Mouse (Mus musculus) liver, embryonic 15.5 days (tissue): ENCODE measurements around the gene Bbc3. TPM values are rescaled to one million over a fixed set of nuclear protein-coding genes. Genes with fewer than 3 reads are reported as not detected.
"Not testable (repeated sequence)": the region's sequence is repeated elsewhere in the genome, so short reads cannot be mapped to it uniquely, and the experiment has no call there.

Source experiments
- ATAC-seq: fragments of 200-750 bp; cut with Nextera tagmentation; 2 replicates; pipeline ENCODE4 v1.8.0; 2017; ENCODE audit warnings: moderate number of reproducible peaks, mild to moderate bottlenecking, moderate library complexity; ENCODE audit not compliant: insufficient read depth
- H3K27ac ChIP-seq: fragments of 300-500 bp; sonication (generic); replicated peaks from 2 replicates; pipeline ENCODE4 v1.5.1; 2015; ENCODE audit warnings: mild to moderate bottlenecking, inconsistent platforms
- H3K27me3 ChIP-seq: fragments of 300-500 bp; sonication (generic); 2 replicates; pipeline ENCODE4 v1.6.1; 2015; ENCODE audit warnings: mild to moderate bottlenecking, inconsistent platforms
- H3K36me3 ChIP-seq: fragments of 300-500 bp; sonication (generic); replicated peaks from 2 replicates; pipeline ENCODE4 v1.6.1; 2015; ENCODE audit warnings: moderate library complexity, mild to moderate bottlenecking, inconsistent platforms
- H3K4me1 ChIP-seq: fragments of 300-500 bp; sonication (generic); replicated peaks from 2 replicates; pipeline ENCODE4 v1.6.1; 2015; ENCODE audit warnings: inconsistent platforms
- H3K4me2 ChIP-seq: fragments of 300-500 bp; sonication (generic); 2 replicates; pipeline ENCODE4 v1.6.1; 2015; ENCODE audit warnings: moderate library complexity, mild to moderate bottlenecking, inconsistent platforms
- H3K4me3 ChIP-seq: fragments of 300-500 bp; sonication (generic); replicated peaks from 2 replicates; pipeline ENCODE4 v1.5.1; 2015; ENCODE audit warnings: mild to moderate bottlenecking, inconsistent platforms
- H3K9ac ChIP-seq: fragments of 300-500 bp; sonication (generic); 2 replicates; pipeline ENCODE4 v1.6.1; 2015; ENCODE audit warnings: moderate library complexity, mild to moderate bottlenecking, inconsistent platforms
- H3K9me3 ChIP-seq: fragments of 300-500 bp; sonication (generic); replicated peaks from 2 replicates; pipeline ENCODE4 v1.6.1; 2016; ENCODE audit warnings: inconsistent platforms
- WGBS: fragments of 180-500 bp; shearing (Covaris S2); methylation state at CpG from one replicate; pipeline ENCODE4 v1.1.7; 2015; ENCODE audit warnings: mixed read lengths; ENCODE audit not compliant: insufficient replicate concordance; 5-methylcytosine and 5-hydroxymethylcytosine counted together
- polyA plus RNA-seq: library from polyadenylated mRNA; unstranded; fragments of >200 nt; fragmentation: Nextera tagmentation; extraction: Ambion mirVana; gene quantifications from 2 replicates; pipeline ENCODE4 v1.2.1, GENCODE M21; 2015

Bbc3 gene
- polyA plus RNA-seq, 1 experiment from 2014 or later: 4.1 TPM

DNA sequence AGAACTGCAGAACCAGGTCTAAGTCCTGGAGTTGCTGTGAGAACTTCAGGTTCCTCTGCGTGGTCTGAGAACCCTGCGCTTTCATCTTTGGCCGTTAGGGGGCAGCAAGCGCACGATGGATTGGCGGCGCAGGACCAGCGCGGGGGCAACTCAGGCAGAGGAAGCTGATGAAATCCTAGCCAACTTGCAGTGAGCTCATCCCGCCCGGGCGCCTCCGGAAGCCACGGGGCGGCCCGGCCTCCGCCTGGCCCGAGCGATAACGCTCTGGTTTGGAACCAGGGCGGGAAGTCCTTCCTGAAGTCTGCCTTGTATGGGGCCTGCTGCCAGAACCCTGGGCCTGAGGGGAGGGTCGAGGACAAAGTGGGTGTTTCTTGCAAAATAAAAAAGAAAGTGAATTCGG is 13.4 kb upstream of the Bbc3 start:
- Histone ChIP-seq H3K27me3 (peaks cover 24% of the 10 kb centered on the region), H3K4me2 (peak overlapping the region; percentile 96), H3K4me1 (peaks cover 48% of the 10 kb centered on the region), H3K9me3 (no peaks in the 10 kb centered on the region), H3K36me3 (no peaks in the 10 kb centered on the region), H3K4me3 (peak overlapping the region; percentile 63), H3K9ac (peak overlapping the region; percentile 62), H3K27ac (peak overlapping the region; percentile 99)
- WGBS: under 1% methylated on average over 23 of the region's 23 CpGs
- ATAC-seq: peak; percentile 86

DNA sequence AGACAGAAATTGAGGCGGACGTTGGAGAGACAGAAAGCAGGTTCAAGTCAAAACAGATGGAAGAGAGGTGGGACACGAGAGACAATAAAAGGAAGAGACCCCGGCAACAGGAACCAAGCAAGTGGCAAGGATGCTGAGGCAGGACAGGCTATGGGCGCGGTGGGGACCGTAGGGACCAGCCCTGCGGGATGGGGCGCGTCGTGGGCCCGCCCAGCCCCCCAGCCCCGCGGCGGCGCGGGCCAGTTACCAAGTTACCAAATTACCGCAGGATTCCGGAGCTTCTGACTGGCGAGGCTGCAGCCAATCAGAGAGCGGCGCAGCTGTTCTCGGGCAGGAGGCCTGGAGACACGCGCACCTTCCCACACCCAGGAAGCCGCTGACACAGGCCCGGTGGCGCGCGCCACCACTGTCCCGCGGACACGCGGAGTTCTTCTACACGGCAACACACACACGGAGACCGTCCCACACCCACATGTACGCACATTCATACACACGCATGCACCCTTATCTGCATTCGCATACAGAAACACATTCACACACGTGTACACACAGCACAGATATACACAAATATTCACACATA is 12.8 kb upstream of the Bbc3 start:
- Histone ChIP-seq H3K9ac (peak overlapping the region; percentile 62), H3K4me2 (peak overlapping the region; percentile 96), H3K4me3 (peak overlapping the region; percentile 63), H3K9me3 (no peaks in the 10 kb centered on the region), H3K27me3 (peaks cover 30% of the 10 kb centered on the region), H3K4me1 (peaks cover 52% of the 10 kb centered on the region), H3K36me3 (no peaks in the 10 kb centered on the region), H3K27ac (peak overlapping the region; percentile 99)
- ATAC-seq: peak; percentile 78
- WGBS: under 1% methylated on average over 41 of the region's 41 CpGs

DNA sequence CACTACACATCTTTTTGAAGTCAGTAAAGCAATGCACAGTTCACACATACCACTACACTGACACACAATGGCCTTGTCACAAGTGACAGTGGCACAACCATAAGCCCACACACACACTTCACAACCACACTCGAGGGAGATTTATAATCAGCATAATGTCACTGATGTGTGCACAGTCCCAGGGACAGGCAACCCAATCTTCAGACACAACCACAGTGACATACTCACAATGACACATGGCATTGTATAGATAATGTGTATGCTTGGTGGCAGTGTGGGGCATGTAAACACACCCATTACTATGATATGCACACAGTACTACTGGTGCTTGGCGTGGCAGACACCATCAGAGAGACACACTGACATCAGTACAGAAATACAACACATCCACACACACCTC is 12.0 kb upstream of the Bbc3 start:
- Histone ChIP-seq H3K9me3 (no peaks in the 10 kb centered on the region), H3K27me3 (peaks cover 37% of the 10 kb centered on the region), H3K4me1 (peaks cover 52% of the 10 kb centered on the region), H3K4me2 (peak overlapping the region; percentile 96), H3K27ac (peak overlapping the region; percentile 99), H3K4me3 (peak overlapping the region; percentile 63), H3K9ac (peak overlapping the region; percentile 61), H3K36me3 (no peaks in the 10 kb centered on the region)
- 14% methylated on average over 2 of the region's 2 CpGs for WGBS
- ATAC-seq: peak; percentile 45

DNA sequence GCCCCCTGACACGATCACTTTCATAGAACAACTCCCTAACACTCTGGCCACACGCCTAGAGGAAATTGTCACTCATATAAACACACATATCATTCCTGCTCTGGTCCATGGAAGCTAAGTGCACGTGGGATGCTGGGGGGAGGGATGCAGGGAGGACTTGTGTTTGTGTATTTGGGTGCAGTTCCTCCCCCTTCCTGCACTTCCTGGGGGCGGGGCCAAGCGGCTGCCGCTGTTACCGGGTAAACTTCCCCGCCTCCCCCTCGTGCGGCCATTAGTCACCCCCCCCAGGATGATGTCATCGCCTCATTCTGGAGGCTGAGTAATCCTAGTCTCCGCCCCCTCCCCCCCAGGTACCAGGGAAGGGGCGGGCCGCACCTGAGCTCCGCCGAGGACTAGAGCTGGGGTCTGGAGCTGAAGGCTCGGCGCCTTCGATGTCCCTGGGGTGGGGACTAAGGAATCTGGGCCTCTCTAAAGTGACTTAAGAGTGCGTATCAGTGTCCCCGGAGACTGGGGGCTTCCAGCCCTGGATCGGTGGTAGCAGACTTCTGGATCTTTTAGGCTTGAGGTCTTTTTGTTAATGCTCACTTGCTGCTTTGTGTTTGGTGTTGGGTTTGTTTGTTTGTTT is 11.3 kb upstream of the Bbc3 start:
- Histone ChIP-seq H3K36me3 (no peaks in the 10 kb centered on the region), H3K9ac (peak overlapping the region; percentile 61), H3K4me1 (peaks cover 52% of the 10 kb centered on the region), H3K27me3 (peaks cover 44% of the 10 kb centered on the region), H3K9me3 (no peaks in the 10 kb centered on the region), H3K4me3 (peak overlapping the region; percentile 63), H3K27ac (peak overlapping the region; percentile 99), H3K4me2 (peak overlapping the region; percentile 96)
- WGBS: 3% methylated on average over 22 of the region's 22 CpGs
- ATAC-seq: no peak; the same call in 1 of the 2 replicates

DNA sequence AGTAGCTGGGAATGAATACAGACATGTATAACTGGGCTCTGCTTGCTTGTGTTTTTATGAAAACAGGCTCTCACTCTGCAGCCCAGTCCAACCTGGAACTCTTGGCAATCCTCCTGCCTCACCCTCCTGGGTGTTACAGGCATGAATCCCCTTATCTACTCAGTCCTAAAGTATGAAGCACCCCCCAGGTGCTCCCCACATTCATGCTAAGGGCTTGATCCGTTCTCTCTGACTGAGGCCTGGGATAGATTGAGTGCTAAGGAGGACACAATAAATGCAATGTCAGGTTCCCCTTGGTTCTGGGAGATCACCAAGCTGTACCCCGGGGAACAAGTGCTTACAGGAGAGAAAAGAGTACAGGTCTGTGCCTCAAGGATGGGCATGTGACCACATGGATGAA is 10.6 kb upstream of the Bbc3 start:
- peak overlapping the region; percentile 96; the same call in 1 of the 2 replicates for H3K4me2 ChIP-seq
- H3K36me3 ChIP-seq: no peaks in the 10 kb centered on the region
- H3K27me3 ChIP-seq: peaks cover 50% of the 10 kb centered on the region
- H3K9me3 ChIP-seq: no peaks in the 10 kb centered on the region
- WGBS: 64% methylated on average over 2 of the region's 2 CpGs
- H3K4me3 ChIP-seq: no peak overlapping the region
- ATAC-seq: no peak
- H3K9ac ChIP-seq: 0 out of 2 replicates have a peak overlapping the region, but pooled peaks have one; percentile 61
- peak overlapping the region; percentile 99 for H3K27ac ChIP-seq
- H3K4me1 ChIP-seq: peaks cover 52% of the 10 kb centered on the region

DNA sequence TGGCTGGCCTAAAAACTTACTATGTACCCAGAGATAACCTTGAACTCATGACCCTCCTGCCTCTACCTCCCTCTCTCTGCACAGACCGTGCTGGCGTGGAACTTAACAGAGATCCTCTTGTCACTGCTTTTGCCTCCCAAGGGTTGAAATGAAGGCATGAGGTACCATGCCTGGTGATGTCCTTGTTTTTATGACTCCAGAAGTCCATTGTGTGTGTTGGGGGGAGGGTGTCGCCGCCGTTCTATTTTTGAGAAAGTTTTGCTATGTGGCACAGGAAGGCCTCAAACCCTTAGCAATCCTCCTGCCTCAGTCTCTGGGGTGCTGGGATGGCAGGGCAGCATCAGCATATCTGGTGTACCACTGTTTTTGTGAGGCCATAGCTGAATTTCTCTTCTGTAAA is 9.3 kb upstream of the Bbc3 start:
- H3K9me3 ChIP-seq: no peaks in the 10 kb centered on the region
- no peaks in the 10 kb centered on the region for H3K36me3 ChIP-seq
- H3K9ac ChIP-seq: no peak overlapping the region
- H3K27me3 ChIP-seq: peaks cover 54% of the 10 kb centered on the region
- H3K4me1 ChIP-seq: peaks cover 49% of the 10 kb centered on the region
- H3K4me2 ChIP-seq: no peak overlapping the region
- H3K27ac ChIP-seq: no peak overlapping the region
- WGBS: 68% methylated on average over 5 of the region's 5 CpGs
- no peak for ATAC-seq
- H3K4me3 ChIP-seq: no peak overlapping the region

DNA sequence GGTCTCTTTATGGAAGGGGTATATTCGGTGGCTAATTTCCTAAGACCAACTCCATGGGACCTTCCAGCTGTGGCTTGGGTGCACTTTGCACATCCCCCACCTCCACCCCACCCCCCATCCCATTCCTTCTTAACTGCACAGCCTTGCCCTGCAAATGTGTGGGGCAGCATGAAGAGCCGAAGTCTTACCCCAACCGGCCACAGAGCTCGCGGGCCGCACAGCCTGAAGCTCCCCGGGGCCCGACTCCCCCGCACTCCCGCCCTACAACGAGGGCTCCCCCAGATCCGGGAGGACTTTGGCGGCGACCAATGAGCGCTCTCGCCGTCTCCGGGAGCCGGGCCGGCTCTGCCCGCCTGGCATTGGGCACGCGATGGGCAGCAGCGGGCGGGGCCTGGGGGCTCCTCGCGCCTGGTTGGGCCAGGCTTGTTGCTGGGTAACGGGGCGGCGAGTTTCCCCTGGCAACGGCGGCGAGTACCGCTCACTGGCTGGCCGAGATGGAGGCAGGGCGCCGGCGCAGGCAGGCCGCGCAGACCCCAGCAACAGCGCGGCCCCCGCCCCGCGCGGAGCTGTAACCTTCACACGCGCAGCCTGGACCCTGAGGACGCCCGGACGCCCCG is 8.7 kb upstream of the Bbc3 start:
- ATAC-seq: no peak
- H3K4me3 ChIP-seq: peak overlapping the region; percentile 37
- H3K27ac ChIP-seq: no peak overlapping the region
- no peaks in the 10 kb centered on the region for H3K9me3 ChIP-seq
- H3K27me3 ChIP-seq: peaks cover 54% of the 10 kb centered on the region
- peak overlapping the region; percentile 62 for H3K4me2 ChIP-seq
- H3K9ac ChIP-seq: no peak overlapping the region
- no peaks in the 10 kb centered on the region for H3K36me3 ChIP-seq
- 3% methylated on average over 52 of the region's 52 CpGs for WGBS
- peaks cover 43% of the 10 kb centered on the region for H3K4me1 ChIP-seq

DNA sequence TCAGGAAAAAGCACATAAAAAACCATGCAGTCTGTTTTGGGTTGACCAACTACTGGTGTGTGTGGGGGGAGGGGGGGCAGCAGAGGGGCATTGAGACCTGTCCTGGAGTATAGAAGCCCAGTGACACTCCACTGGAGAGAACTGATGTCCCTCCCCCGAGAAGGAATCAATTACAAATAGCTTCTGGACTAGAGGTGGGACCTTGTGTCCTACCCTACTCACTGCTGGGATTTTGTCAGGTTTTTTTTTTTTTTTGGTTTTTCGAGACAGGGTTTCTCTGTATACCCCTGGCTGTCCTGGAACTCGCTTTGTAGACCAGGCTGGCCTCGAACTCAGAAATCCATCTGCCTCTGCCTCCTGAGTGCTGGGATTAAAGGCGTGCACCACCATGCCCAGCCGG is 1.1 kb upstream of the Bbc3 start:
- H3K4me3 ChIP-seq, H3K9me3 ChIP-seq, H3K36me3 ChIP-seq, H3K4me2 ChIP-seq, H3K9ac ChIP-seq, ATAC-seq: not testable (repeated sequence)
- H3K4me1 ChIP-seq: peaks cover 56% of the 10 kb centered on the region
- H3K27me3 ChIP-seq: peaks cover 19% of the 10 kb centered on the region
- H3K27ac ChIP-seq: 0 out of 2 replicates have a peak overlapping the region, but pooled peaks have one; percentile 38
- WGBS: 62% methylated on average over 6 of the region's 6 CpGs

DNA sequence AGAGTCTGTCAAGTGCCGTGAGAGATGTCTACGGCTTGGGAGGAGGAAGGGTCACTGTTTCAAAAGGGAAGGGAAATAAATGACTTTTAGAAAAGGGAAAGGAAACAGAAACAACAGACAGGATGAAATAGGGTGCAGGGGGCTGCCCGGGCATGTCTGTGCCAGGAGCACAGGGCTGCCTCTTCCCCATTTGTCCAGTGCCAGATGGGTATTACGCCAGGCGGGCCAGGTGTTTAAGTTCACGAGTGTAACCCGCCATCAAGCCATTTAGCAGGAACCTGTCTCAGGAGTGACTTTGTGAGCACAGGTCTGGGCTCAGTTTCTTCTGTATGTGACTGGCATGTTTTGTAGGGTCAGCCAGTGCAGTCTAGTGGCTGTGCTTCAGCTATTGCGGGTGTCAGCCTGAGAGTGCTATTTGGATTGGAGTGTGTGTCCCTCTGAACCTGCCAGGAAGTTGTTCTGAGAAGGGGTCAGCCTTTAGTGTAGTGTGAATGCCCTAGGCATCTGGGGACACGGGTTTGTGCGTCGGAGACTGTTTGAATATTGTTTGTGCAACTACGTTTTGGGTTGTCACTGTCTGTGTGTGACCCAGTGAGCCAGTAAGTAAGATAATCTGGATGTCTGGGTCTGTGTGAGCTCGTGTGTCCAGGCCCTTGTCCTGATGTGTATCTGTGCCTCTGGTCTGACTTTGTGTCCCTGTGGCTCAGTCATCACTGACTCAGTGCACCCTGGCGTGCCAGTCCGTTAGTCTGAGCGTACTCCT is 543 bp downstream of the Bbc3 start:
- 35% methylated on average over 16 of the region's 16 CpGs for WGBS
- 0 out of 2 replicates have a peak, but pooled peaks have one; percentile 0 for ATAC-seq
- Histone ChIP-seq H3K9me3 (no peaks in the 10 kb centered on the region), H3K9ac (peak overlapping the region; percentile 97), H3K36me3 (no peaks in the 10 kb centered on the region), H3K4me1 (peaks cover 72% of the 10 kb centered on the region), H3K4me2 (peak overlapping the region; percentile 100), H3K4me3 (peak overlapping the region; percentile 92), H3K27ac (peak overlapping the region; percentile 97), H3K27me3 (peaks cover 22% of the 10 kb centered on the region)

DNA sequence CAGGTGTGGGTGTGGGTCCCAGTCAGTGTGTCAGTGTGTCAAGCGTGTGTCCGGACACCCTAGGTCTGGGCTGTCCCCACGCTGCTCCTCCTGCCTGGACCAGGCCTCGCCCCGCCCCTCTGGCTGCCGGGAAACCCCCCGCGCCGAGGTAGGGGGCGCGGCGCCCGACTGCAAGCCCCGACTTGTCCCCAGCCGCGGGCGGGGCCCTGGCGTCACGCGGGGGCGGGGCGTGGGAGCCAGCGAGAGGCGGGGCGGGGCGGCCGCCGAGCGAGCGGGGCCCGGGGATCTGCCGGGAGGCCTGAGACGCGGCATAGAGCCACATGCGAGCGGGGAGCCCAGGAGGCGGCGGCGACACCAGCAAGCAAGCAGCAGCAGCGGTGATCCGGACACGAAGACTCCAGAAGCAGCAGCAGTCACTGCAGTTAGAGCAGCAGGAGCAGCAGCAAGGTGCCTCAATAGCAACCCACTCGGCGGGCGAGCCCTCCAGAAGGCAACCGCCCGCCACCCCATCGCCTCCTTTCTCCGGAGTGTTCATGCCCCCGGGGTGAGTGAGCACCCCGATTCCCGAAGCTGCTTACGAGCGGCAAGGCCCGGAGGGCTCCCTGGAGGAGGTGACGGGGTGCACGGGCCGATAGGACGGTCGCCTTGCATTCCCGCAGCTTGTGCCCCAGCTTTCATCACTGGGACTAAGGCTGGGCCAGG is 1.3 kb downstream of the Bbc3 start:
- peak overlapping the region; percentile 92 for H3K4me3 ChIP-seq
- peak; percentile 59 for ATAC-seq
- 2% methylated on average over 61 of the region's 61 CpGs for WGBS
- peak overlapping the region; percentile 97 for H3K9ac ChIP-seq
- no peaks in the 10 kb centered on the region for H3K36me3 ChIP-seq
- peak overlapping the region; percentile 97 for H3K27ac ChIP-seq
- H3K27me3 ChIP-seq: peaks cover 22% of the 10 kb centered on the region
- no peaks in the 10 kb centered on the region for H3K9me3 ChIP-seq
- H3K4me2 ChIP-seq: peak overlapping the region; percentile 100
- peaks cover 78% of the 10 kb centered on the region for H3K4me1 ChIP-seq
